Mouse (Mus musculus): ENCODE measurements around the gene Slc5a1. TPM values are rescaled to one million over a fixed set of nuclear protein-coding genes. Genes with fewer than 3 reads are reported as not detected.

Slc5a1 gene
- polyA plus RNA-seq, 1 experiment from 2014 or later: 2.2 TPM

DNA sequence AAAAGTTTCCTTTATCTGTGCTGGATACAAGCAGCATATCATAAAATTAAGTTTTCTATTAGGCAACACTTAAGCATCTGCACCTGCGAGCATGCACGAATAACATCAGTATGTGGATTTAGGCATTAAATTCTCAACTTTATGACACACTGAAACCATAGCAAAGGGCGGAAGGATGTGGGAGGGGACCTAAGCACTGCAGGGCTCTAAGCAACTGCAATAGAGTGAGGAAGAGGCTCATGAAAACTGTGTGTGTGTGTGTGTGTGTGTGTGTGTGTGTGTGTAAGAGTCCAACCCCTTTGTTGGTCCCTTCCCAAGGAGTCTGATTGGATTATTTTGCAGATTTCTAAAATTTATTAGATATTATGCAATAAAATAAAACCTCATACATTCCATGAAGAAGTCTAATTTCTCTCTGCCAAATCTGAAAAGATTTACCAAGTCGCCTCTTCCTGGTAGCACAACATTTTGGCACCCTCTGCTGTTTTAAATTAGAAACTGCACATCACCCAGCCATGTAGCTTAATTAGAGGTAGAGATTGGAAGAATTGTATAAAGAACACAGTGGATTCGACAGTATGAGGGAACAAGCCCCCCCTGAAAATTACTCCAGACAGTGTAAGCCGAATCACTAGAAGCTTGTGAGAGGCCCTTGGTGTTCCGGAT lies 38.9 kb downstream of the Slc5a1 start:
- H3K9ac ChIP-seq (replicated peaks; ENCODE audit: low read depth): no peak overlapping the region
- peak; percentile 77 for TF ChIP-seq CTCF (IDR thresholded peaks at IDR 0.05)
- TF ChIP-seq EP300 (IDR thresholded peaks at IDR 0.05): no peak
- no peaks in the 10 kb centered on the region for H3K4me1 ChIP-seq (ENCODE audit: insufficient read depth, low read depth, low read length)
- no peak overlapping the region for H3K27ac ChIP-seq (ENCODE audit: low read length)
- H3K9me3 ChIP-seq (ENCODE audit: low read length): no peaks in the 10 kb centered on the region
- H3K36me3 ChIP-seq (ENCODE audit: insufficient read depth, low read length): no peaks in the 10 kb centered on the region
- ATAC-seq (peak; percentile 40), DNase-seq (ENCODE audit: low spot score) (peak; percentile 77)
- no peak overlapping the region for H3K4me3 ChIP-seq (ENCODE audit: low read depth, low read length)
- no peak overlapping the region for H3K4me2 ChIP-seq (replicated peaks; ENCODE audit: low read depth, low read length)
- no peaks in the 10 kb centered on the region for H3K27me3 ChIP-seq (replicated peaks; ENCODE audit: insufficient read depth, low read length)
- WGBS: 40% methylated on average over 7 of the region's 7 CpGs

DNA sequence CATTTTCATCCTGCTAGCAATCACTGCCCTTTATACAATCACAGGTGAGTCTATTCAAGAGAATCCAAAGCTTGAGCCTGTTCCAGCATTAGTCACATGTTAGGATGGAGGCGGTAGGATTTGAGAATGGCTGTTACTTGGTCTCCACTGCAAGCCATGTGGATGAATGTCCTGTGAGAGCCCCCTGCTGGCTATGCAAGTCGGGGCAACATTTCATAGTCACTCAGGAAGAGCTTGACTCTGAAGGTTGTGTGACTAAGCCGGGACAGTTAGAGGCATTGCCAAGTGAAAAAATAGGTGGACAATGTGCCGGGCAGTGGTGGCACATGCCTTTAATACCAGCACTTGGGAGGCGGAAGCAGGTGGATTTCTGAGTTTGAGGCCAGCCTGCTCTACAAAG lies 40.0 kb downstream of the Slc5a1 start:
- Histone ChIP-seq H3K4me3 (ENCODE audit: low read depth, low read length) (no peak overlapping the region), H3K4me2 (replicated peaks; ENCODE audit: low read depth, low read length) (no peak overlapping the region), H3K27ac (ENCODE audit: low read length) (no peak overlapping the region), H3K9me3 (ENCODE audit: low read length) (no peaks in the 10 kb centered on the region), H3K27me3 (replicated peaks; ENCODE audit: insufficient read depth, low read length) (no peaks in the 10 kb centered on the region), H3K9ac (replicated peaks; ENCODE audit: low read depth) (no peak overlapping the region), H3K36me3 (ENCODE audit: insufficient read depth, low read length) (no peaks in the 10 kb centered on the region), H3K4me1 (ENCODE audit: insufficient read depth, low read depth, low read length) (no peaks in the 10 kb centered on the region)
- ATAC-seq: no peak
- WGBS: 39% methylated on average over 5 of the region's 5 CpGs
- peak; percentile 50 for DNase-seq (ENCODE audit: low spot score)
- TF ChIP-seq EP300 (IDR thresholded peaks at IDR 0.05) (no peak), CTCF (IDR thresholded peaks at IDR 0.05) (peak; percentile 70)

DNA sequence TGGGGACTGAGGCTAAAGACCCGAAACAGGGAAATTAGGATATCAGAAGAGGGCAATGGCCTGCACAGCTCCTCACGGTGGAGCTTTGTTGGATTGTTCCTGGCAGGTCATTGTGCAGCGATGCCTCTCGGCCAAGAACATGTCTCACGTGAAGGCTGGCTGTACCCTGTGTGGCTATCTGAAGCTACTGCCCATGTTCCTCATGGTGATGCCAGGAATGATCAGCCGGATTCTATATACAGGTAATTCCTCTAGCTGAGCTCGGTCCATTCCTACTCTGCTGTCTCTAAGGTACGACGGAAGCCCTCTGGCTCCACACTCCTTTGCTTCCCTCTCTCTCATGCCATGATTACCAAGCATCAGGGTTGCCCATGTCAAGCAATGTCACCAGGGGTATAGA lies 42.8 kb downstream of the Slc5a1 start:
- Histone ChIP-seq H3K4me1 (ENCODE audit: insufficient read depth, low read depth, low read length) (no peaks in the 10 kb centered on the region), H3K4me2 (replicated peaks; ENCODE audit: low read depth, low read length) (no peak overlapping the region), H3K36me3 (ENCODE audit: insufficient read depth, low read length) (no peaks in the 10 kb centered on the region), H3K4me3 (ENCODE audit: low read depth, low read length) (no peak overlapping the region), H3K9me3 (ENCODE audit: low read length) (no peaks in the 10 kb centered on the region), H3K9ac (replicated peaks; ENCODE audit: low read depth) (no peak overlapping the region), H3K27ac (ENCODE audit: low read length) (no peak overlapping the region), H3K27me3 (replicated peaks; ENCODE audit: insufficient read depth, low read length) (no peaks in the 10 kb centered on the region)
- WGBS: 83% methylated on average over 9 of the region's 9 CpGs
- ATAC-seq: no peak
- TF ChIP-seq CTCF (IDR thresholded peaks at IDR 0.05) (no peak), EP300 (IDR thresholded peaks at IDR 0.05) (no peak)
- no peak for DNase-seq (ENCODE audit: low spot score)

DNA sequence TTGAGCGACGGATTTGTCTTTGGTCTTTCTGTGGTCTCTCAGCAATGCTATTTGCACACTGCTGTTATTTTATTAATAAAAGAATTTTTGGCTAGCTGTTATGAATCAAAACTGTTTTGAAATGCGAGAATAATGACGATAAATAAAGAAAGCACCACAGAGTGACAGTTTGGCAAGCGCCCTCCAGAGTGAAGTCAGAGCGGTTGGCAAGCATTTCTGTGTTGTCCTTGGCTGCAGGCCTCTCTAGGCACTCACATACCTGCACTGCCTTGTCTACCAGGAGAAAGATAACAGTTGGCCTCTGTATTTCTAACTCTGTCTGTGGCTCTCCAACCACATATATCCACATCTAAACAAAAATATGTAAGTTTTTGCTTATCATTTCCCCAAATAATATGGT lies 43.7 kb downstream of the Slc5a1 start:
- ATAC-seq (no peak), DNase-seq (ENCODE audit: low spot score) (no peak)
- Histone ChIP-seq H3K9ac (replicated peaks; ENCODE audit: low read depth) (no peak overlapping the region), H3K4me3 (ENCODE audit: low read depth, low read length) (no peak overlapping the region), H3K4me1 (ENCODE audit: insufficient read depth, low read depth, low read length) (no peaks in the 10 kb centered on the region), H3K27ac (ENCODE audit: low read length) (no peak overlapping the region), H3K4me2 (replicated peaks; ENCODE audit: low read depth, low read length) (no peak overlapping the region), H3K9me3 (ENCODE audit: low read length) (no peaks in the 10 kb centered on the region), H3K36me3 (ENCODE audit: insufficient read depth, low read length) (no peaks in the 10 kb centered on the region), H3K27me3 (replicated peaks; ENCODE audit: insufficient read depth, low read length) (no peaks in the 10 kb centered on the region)
- 44% methylated on average over 6 of the region's 6 CpGs for WGBS
- no peak for TF ChIP-seq EP300 (IDR thresholded peaks at IDR 0.05)
- no peak for TF ChIP-seq CTCF (IDR thresholded peaks at IDR 0.05)

DNA sequence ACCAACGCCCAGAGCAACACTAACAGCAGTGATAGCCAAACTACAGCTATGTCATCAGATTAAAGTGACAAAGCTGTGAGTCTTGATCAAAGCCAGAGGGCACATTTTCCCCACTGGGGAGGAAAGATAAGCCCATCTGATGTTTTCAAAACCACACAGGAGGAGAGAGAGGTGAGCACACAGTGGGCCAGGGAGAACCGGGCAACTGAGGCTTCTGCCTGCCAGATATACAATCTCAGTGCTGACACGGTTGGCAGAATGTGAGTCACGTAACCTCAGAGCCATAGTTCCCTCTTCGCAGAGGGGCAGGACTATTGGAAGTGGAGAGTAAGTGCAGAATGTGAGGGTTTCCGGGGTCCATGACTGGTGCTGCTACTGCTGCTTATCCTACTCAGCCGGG lies 89.5 kb downstream of the Slc5a1 start:
- Histone ChIP-seq H3K4me3 (ENCODE audit: low read depth, low read length) (no peak overlapping the region), H3K27ac (ENCODE audit: low read length) (no peak overlapping the region), H3K9me3 (ENCODE audit: low read length) (no peaks in the 10 kb centered on the region), H3K9ac (replicated peaks; ENCODE audit: low read depth) (no peak overlapping the region), H3K36me3 (ENCODE audit: insufficient read depth, low read length) (no peaks in the 10 kb centered on the region), H3K27me3 (replicated peaks; ENCODE audit: insufficient read depth, low read length) (no peaks in the 10 kb centered on the region), H3K4me2 (replicated peaks; ENCODE audit: low read depth, low read length) (no peak overlapping the region), H3K4me1 (ENCODE audit: insufficient read depth, low read depth, low read length) (no peaks in the 10 kb centered on the region)
- TF ChIP-seq EP300 (IDR thresholded peaks at IDR 0.05) (no peak), CTCF (IDR thresholded peaks at IDR 0.05) (no peak)
- ATAC-seq: peak; percentile 30; the same call in 1 of the 2 replicates
- DNase-seq (ENCODE audit: low spot score): no peak
- WGBS: 4% methylated on average over 7 of the region's 7 CpGs

DNA sequence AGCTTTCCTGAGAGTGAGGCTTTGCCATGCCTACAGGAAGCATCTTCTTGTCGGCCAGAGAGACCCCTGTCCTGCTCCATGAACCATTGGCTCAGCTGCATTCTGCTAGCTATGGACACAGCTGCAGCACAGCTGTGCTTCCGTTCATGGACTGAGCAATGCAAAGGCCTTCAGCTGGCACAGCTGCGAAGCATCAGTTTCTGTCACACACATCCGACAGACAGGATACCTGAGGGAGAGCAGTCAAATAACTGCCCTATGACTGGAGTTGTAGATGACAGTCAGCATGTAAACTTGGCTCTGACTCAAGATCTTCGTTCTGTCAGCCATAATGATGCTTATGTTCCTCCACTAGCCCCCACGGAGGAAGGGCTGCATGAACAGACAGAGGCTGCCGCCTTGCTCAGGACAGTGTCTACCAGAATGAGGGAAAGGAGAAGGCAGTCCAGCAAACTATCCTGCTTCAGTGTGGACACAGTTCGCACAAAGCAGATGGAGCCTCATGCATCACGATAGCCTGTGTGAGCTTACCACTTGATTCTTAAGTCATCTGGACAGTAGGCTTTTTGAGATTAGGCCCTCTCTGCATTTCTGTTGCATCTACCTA lies 91.3 kb downstream of the Slc5a1 start:
- no peaks in the 10 kb centered on the region for H3K27me3 ChIP-seq (replicated peaks; ENCODE audit: insufficient read depth, low read length)
- H3K4me2 ChIP-seq (replicated peaks; ENCODE audit: low read depth, low read length): no peak overlapping the region
- ATAC-seq: peak; percentile 46; the same call in 1 of the 2 replicates
- no peak overlapping the region for H3K9ac ChIP-seq (replicated peaks; ENCODE audit: low read depth)
- no peaks in the 10 kb centered on the region for H3K4me1 ChIP-seq (ENCODE audit: insufficient read depth, low read depth, low read length)
- no peak overlapping the region for H3K27ac ChIP-seq (ENCODE audit: low read length)
- TF ChIP-seq CTCF (IDR thresholded peaks at IDR 0.05): no peak
- TF ChIP-seq EP300 (IDR thresholded peaks at IDR 0.05): no peak
- no peak overlapping the region for H3K4me3 ChIP-seq (ENCODE audit: low read depth, low read length)
- WGBS: 44% methylated on average over 9 of the region's 9 CpGs
- DNase-seq (ENCODE audit: low spot score): peak; percentile 61
- H3K9me3 ChIP-seq (ENCODE audit: low read length): no peaks in the 10 kb centered on the region
- no peaks in the 10 kb centered on the region for H3K36me3 ChIP-seq (ENCODE audit: insufficient read depth, low read length)

All from lung, postnatal 0 days (tissue).